Mouse (Mus musculus): ENCODE results near the gene Dner.

DNA sequence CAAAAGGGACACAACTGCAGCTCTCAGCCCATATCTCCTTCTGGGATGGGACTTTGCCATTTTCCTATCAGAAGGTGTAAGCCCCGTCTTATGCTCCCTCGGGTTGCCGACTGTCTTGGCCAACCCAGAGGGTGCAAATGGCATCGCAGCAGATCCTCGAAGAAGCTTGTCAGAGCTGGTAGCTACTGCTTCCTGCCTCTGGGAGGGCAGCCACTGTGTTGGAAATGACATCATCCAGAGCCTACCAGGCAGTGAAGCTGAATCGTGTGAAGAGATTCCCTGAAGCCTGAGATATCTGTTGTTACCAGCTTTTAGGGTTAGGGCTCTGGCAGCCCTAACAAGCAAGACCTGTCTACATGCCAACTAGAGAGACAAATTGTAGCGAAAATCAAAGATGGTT lies 81.4 kb downstream of the Dner start:
- no peak for TF ChIP-seq POLR2A (IDR thresholded peaks at IDR 0.05; ENCODE audit: low read depth, low read length)
- TF ChIP-seq CTCF (IDR thresholded peaks at IDR 0.05; ENCODE audit: extremely low read depth, insufficient read length, insufficient replicate concordance, low read depth, low read length), result no peak
